Mouse (Mus musculus) right cerebral cortex, adult 18-20 months (tissue): ENCODE measurements around the gene Prr15.

ENCODE experiments used
- DNase-seq: peaks from one replicate; pipeline ENCODE4 v3.0.0; 2022; ENCODE audit warnings: mixed read lengths

Prr15 gene

DNA sequence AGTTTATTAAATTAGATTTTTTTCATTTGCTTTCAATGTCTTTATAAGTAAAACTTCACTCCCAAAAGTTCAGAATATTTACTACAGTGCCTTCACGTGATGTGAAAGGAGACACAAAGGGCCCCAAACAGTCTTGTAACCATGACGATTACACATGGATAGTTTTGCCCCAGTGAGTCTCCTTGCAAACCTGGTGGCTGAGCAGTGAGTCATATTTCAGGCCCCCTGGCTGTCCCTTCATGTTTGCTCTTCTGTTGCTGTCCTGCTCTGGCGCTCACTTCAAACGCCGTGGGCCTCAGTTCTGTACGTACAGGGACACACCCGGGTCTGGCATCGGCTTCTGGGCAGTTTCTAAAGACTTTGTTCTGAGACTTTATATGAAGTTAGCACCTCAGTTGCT, 6.6 kb downstream of the Prr15 start:
- no peak for DNase-seq

DNA sequence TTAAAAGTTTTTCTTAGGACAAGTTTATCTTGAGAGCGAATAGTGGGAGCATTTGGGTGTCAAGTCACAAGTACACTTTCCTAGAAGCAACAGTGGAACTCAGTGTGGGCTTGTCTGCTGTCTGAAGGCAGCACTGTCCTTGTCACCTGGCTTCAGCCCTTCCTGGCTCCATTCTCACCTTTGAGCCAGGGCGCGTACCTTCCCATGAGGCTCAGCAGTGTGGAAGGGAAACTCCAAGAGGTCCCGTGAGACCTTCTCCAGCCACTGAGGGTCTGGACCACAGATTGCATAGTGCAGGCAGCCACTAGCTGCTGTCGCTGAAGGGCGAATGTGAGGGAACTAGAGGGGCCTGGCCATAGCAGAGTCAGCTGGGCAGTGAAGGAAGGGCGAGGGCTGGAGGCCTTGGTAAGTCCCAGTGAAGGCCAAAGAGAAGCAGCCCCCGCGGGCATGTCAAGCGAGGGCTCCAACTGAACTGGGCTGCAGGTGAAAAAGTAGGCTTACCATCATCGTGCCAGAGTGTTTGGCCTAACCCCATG, 7.5 kb downstream of the Prr15 start:
- no peak for DNase-seq

DNA sequence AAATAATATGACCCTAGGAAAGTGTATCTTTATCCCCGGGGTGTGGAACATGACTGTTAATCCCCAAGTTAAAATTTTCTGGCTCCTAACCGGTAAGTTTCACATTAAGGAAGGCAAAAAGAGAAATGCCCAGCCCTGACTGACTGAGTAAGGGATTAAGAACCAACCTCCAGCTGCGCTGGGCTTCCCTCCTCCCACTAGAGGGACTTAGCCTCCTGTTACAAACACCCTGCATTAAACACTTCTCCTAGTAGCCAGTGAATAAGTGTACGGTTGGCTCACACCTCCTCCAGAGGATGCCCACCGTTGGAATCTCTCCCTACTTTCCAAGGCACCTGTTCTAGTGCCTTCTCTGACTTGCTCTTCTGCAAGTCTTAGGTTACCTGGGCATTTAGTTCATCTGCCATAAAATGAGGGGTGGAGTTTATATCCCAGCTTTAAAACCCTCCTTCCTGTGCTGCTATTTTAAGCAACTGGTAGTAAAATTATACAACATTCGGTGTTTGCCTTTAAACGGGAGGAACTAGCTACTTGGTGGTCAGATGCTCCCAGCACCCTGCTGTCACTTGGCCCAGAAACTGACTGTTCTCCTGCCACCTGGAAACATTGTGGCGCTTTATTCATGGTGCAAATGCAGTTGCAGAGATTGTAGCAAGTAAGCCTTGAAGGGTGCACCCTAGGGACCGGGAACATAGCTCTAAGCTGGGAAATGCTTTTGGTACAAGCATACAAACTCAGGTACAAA, 8.2 kb downstream of the Prr15 start:
- no peak for DNase-seq

DNA sequence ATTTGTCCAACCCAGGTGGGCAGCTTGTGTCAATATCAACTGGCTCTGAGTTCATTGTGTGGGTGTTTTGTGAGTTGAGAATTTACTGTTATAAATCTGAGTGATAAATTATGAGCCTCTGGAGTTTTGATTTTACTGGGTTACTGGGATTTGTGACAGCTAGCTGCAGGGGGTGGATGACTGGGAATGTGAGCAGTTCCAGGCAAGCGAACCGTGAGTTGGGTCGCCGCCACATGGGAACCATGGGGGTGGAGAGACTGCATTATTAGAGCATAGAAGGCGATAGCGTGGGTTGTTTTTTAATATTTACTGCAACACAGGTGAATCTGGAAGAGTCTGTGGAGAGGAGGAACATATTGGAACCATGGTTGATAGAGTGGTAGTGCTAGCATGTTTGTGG, 11.7 kb downstream of the Prr15 start:
- no peak for DNase-seq

DNA sequence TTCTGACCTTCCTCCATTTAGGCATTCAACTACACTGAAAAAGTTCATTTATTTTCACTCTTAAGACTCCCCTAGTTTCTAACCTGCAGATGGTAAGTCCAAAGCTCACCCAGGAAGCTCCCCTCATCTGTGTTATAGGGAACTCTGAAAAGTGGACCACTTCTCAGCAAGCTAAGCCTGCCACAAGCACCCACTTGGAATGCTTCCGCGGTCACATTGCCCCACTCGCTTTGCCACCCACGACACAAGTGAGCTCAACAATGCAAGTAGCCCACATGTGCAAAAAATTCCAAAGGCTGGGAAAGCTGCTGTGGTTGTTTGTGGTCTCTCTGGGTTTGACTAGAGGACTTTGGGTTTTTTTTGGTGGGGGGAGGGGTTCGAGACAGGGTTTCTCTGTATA, 15.5 kb downstream of the Prr15 start:
- DNase-seq, result no peak

DNA sequence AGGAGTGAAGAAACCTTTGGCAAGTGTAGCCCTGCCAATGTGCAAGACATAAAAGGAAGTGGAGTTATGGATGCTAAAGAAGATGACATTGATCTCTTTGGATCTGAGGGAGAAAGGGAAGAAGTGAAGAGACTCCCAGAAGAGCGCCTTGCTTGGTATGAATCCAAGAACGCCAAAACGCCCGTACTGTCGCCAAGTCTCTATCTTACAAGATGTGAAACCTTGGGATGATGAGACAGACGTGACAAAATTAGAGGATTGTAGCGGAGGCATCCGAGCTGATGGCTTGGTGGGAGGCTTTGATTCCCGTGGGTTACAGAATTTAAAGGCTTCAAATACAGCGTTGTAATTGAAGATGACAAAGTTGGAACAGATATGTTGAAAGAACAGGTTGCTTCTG, 16.6 kb downstream of the Prr15 start:
- DNase-seq, result no peak

DNA sequence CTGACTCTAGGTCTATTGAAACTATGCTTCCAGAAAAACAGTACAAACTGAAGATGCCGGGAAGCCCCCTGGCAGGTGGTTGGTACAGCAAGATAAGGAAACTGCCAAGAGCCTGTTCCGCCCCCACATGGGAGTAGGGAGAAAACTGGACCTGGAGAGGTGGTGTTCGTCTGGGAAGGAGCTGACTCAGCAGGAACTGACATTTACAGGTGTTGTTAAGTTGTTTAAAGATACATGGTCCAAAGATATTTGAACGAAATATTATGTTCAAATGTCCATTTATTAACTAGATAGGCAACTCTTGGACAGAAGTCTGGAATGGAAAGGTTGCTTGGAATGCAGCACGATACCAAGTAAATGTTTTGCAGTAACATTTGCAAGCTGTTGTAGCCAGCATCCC, 26.2 kb downstream of the Prr15 start:
- no peak for DNase-seq

DNA sequence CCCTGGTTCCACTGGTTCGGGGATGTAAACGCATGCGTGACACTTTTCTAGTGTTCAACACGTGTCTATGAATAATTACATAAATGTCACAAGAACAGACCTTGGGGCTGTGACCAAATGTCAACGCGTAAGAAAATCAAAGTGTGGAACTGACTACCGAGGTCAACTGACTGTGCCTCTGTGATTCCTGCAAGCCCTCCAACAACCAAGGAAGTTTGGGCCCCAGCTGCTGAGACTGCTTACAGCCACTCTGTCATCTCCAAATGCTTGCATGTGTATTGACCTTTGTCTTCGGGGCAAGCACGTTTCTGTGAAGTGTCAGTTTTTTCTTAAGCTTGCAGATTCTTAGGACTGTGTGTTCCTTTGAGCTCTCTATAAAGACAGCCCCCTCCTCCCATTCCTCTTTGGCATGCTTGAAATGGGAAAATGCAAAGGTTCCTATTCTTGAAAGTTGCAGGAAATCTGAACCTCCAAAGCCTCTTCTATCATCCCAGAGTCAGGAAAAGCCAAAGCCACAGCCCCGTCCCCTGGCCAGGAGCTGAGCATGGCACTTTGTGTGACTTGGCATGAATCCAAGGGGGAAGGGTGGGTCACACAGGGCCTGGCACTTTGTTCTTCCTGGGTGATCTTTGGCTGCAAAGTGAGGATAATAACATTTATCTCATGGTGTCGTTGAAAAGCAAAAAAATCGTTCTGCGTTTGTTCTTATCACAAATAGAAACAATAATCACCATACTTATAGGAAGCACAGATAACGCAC, 27.5 kb downstream of the Prr15 start:
- DNase-seq, result no peak

DNA sequence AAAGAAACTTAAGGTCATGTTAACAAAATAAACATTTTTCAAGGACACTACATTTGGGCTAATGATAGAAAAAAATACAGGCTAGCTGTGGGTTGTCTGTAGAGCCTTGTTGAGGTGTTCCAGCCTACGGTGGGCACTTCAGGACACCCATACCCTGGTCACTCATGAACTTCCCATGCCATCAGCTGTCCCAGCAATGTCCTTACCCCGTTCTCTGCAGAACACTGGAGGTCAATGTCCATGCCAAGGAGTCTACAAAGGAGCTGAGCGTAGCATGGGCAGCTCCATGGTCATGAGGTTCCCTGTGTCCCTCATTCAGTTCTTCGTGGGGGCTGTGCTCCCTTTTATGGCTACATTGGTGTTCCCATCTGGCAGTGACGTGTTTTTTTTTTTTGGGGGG, 28.1 kb downstream of the Prr15 start:
- DNase-seq, result no peak

DNA sequence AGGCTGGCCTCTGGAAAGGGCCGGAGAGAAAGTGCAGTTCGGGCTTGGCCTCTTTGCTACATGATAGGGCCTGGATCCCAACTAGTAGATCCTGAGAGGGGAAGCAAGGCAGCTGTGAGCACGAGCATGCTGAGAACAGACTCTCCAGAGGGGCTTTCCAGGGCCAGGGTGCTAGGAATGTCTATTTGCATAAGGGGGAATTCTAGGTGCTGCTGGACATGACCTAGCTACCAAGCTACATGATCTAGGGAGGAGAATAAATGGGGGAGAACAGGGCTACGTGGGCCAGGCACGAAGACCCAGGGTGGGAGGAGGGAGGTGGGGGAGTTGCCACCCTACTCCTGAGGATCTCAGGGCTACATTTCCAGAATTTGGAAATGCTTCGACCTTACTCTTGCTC, 30.0 kb downstream of the Prr15 start:
- no peak for DNase-seq

DNA sequence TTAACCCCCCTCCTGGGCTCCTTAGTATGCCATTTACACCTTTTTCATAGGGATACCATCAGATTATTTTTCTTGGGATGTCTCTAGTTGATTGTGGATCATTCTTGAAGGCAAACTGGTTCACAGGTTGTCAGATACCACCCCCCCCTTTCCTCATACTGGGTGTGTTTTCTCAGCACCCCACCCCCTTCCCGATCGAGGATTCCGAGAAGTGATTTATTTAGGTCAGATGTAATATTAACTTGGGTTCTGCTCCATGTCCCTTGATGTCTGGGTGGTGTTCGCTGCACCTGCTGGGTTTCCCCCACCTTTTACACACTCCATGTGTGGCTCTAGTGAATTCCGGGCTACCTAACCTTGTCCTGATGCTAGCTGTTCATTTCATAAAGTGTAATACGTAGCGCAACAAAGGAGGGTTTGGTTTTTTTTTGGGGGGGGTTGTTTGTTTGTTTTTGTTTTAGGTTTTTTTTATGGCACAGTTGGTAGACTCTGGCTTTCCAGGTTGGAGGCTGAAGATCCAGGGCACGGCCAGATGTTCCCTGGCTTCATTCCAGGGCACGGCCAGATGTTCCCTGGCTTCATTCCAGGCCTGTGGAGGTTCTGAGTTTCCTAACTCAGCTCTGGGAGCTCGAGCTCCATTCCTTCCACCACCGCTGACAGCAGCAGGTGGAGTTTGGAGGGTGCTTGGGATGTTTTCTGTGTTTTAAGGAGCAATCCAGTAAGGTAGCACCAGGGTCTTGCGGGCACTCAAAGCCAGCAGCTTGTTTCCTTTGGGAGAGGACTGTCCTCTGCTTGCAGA, 37.1 kb downstream of the Prr15 start:
- no peak for DNase-seq

DNA sequence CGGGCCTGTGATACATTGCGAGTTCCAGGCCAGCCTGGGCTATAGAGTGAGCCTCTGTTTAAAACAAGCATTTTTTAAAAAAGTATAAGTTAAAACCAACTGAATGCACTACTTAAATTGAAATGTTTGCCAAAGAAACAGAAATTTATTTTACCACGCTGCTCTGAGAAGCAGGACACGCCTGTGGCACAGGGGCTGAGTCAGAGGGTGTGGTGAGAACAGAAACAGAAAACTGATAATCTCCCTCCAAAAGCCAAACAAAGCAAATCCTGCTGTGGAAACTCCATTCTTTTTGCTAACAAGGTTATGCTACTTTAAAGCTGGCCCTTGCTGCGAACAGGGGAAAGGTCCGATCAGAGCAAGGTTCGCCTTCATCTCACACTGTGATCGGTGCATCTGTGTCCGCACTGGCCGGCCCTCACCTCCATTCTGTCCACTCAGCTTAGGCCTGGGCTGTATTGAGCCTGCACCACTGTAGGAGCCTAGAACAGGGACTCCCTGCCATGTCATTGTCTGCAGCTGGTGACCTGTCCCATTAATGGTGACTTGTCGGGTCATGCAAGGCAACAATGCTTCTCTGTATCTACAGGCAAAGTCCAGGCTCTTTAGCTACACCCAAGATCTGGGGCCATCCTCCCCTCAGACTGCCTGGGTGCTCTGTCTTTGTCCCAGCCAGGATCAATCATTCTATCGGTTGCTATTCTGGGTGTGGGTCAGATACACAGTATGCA, 38.9 kb downstream of the Prr15 start:
- DNase-seq, result no peak

DNA sequence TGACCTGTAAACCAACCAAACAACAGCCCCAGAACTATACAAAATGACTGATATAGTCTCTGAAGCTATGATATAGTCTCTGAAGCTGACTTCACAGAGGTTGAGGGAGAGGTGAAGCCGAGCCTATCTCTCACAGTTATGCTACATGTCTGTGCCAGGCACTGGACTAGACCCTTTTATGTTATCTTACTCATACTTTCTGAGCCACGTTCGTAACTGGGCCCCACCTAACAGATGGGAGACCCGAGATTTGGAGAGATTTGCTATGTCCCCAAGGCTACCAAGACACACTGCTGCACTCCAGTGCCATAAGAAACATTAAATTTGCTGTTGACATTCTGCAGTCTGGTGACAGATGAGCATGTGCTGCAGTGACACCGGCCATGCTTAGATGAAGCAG, 41.0 kb downstream of the Prr15 start:
- DNase-seq, result no peak

DNA sequence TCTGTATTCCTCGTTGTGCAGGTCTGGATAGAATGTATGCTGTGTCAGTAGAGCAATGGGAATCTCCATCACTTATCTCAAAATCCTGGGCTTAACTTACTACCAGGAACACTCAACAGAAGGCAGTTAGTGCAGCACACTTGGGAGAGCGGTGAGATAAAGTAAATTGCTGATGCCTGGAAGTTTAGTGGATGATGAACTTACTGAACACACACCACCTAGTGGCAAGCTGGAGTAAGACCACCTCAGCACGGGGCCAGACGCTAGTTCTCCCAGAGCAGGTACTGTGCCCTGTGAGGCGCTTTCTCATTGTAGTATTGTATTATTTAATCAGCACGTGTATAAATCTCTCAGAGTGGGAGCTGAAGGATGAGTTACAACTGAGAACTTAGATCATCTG, 42.4 kb downstream of the Prr15 start:
- DNase-seq, result peak; percentile 57

DNA sequence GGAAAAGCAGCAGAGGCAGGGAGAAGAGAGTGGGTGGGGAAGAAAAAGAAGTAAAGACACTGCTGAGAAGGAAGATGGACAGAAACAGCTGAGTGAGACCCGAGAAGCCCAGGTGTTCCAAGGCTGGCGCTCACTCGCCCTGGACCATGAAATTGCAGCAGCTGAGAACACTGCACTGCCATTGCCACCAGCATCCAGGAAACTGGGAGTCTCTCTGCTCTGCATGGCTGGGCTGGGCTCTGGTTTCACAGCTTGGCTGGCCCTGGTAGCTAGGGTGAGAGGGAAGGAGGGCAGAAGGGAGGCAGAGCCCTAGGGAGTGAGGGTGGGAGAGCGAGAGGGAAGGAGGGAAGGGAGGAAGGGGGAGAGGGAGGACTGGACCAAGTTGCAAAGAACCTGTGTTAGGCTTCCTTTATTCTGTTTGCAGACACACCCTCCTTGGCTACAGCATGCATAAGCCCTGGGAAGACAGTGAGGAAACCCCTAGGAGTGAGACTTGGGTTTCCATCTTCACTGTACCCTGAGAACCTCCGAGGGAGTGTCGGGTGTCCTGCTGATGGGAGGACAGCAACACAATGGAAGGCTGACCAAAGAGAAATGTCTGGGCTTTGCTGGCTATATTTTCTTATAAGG, 44.4 kb downstream of the Prr15 start:
- DNase-seq, result no peak

DNA sequence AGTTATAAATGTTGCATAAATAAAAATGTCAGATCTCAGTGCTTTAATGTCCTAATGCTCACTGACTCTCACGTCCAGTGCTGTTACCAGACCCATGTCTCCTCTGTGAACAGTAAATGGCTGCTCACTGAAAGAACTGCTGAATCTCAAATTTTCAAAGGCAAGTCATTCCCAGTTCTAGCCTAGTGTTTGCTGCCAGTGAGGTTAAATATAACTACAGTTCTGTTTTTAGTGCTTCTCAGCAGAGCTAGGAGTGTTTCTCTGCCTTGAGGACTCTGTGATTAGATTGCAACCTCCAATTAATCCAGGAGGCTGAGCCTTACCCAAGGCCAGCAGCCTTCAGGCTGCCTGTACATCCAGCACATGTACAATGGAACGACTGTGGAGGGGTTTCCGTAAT, 46.2 kb downstream of the Prr15 start:
- no peak for DNase-seq

DNA sequence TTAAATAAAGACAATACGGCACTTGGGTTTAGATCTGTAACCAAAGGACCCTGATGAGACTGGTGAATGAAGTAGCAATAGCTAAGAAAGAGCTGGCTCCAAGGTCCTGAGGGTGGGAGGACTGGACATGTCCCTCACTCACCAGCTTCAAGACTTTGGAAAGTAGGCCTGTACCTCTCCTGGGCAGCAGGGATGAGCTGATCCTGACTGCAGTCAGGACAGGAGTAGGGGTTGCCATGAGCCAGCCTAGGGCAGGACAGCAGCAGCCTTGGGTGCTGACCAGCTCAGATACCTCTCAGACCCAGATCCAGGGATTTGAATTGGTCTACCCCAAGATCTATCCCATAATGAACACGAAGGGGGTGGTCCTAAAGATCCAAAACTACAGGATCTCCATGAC, 53.7 kb downstream of the Prr15 start:
- DNase-seq, result no peak
